Mouse (Mus musculus) ovary, postnatal 14 days (tissue): ENCODE results near the gene Dner.
"Not testable (repeated sequence)": the region's sequence is repeated elsewhere in the genome, so short reads cannot be mapped to it uniquely, and the experiment has no call there.

ENCODE experiments used
- DNase-seq: peaks from one replicate; pipeline ENCODE4 v3.0.0; 2022; ENCODE audit warnings: low spot score

The Dner gene

DNA sequence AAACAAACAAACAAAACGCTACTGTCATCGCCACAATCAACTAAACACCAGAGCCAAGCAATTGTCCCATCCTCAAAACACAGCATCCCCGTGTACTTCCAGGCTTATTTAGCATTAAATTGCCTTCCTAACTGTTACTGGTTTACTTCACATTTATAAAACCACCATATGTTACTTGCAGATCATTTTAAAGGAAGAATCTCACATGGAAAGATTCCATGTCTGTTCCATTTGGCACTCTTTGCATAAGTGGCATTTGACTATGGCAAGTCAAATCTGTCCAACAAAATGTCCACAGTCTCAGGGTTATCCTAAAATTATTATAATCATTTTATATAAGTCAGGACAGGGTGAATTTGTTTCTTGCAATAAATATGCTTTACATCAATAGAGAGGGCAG lies 299.2 kb downstream of the Dner start:
- DNase-seq = no peak

DNA sequence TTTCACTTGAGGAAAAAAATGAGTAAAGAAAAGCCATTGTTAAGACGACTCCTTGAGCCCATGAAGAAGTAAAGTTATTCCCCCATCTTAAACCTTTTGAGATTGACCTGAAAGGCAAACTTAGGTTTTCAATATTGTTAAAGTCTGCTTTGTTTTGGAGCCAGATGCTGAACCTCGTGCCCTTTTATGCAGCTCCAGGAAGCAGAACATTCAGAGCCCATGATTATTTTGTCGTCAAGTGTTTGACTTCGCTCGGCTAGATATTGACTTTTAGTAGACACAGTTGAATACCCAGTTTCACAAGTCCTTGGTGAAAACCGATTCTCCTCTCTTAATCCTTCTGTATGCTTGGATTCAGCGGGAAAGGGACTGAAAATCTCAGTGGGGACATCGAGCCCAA lies 300.1 kb downstream of the Dner start:
- no peak for DNase-seq

- no peak for DNase-seq
These were observed 305.1 kb downstream of the Dner start for GRCm38 (mm10) chr1:84390961-84391360.

DNA sequence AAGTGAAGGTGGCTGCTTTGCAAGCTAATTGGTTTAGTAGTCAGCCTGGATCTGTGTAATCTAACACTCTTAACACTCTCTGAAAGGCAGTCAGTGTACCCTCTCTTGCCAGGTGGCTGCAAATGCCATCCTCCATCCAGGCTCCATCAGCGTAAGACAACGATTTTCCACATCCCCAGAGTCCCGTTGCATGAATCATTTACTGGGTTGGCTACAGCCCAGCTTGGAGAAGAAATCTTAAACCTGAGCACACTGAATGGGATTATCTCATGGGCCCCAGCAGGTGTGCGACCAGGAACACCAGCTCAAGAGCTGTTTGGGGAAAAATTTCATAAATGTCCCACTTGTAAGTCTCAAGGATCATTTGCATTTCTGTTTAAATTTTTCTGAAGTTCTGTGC lies 308.4 kb downstream of the Dner start:
- no peak for DNase-seq

GRCm38 (mm10) chr1:84386481-84387146 lies 309.4 kb downstream of the Dner start:
- DNase-seq = no peak

GRCm38 (mm10) chr1:84382709-84383108 lies 313.3 kb downstream of the Dner start:
- no peak for DNase-seq

DNA sequence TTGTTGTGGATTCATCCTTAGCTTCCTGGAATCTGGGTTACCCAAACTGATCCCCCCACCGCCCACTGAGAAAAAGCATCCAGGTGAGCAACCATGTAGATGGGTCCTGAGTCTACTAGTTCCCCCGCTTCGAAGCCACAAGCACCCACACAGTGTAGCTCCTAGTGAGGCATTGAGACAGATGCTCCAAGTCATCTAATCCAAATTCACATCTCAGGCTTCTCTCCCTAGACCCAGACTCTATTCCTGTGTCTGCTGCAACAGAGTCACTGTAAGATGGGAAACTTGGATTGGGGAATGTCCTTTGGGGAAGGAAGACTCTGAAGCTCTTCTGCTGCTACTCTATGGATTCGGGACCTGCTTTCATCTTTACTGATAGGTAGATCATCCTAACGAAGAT lies 314.0 kb downstream of the Dner start:
- DNase-seq = no peak

- DNase-seq = no peak
These were observed 315.1 kb downstream of the Dner start for GRCm38 (mm10) chr1:84380895-84381294.

- no peak for DNase-seq
These were observed 328.3 kb downstream of the Dner start for GRCm38 (mm10) chr1:84367733-84368132.

GRCm38 (mm10) chr1:84366553-84366952 lies 329.5 kb downstream of the Dner start:
- no peak for DNase-seq

DNA sequence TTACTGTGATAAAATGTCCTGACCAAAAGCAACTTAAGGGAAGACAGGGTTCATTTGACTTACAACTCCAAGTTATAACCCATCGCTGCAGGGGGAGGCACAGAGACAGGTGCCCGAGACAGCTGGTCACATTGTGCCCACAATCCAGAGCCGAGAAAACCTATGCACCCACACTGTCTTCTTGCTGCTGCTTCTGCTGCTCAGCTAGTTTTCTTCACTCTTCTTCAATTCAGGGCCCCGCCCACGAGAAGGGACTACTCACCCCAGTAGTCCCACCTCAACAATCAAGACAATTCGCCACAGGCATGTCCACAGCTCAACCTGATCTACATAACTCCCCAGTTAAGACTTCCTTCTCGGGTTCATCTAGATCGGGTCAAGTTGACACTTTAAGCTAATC lies 332.1 kb downstream of the Dner start, which contains the start of gene Pid1:
Gene Pid1 (minus strand): TSS at position 214 of the 400 bp plus-strand sequence.
- DNase-seq = no peak

DNA sequence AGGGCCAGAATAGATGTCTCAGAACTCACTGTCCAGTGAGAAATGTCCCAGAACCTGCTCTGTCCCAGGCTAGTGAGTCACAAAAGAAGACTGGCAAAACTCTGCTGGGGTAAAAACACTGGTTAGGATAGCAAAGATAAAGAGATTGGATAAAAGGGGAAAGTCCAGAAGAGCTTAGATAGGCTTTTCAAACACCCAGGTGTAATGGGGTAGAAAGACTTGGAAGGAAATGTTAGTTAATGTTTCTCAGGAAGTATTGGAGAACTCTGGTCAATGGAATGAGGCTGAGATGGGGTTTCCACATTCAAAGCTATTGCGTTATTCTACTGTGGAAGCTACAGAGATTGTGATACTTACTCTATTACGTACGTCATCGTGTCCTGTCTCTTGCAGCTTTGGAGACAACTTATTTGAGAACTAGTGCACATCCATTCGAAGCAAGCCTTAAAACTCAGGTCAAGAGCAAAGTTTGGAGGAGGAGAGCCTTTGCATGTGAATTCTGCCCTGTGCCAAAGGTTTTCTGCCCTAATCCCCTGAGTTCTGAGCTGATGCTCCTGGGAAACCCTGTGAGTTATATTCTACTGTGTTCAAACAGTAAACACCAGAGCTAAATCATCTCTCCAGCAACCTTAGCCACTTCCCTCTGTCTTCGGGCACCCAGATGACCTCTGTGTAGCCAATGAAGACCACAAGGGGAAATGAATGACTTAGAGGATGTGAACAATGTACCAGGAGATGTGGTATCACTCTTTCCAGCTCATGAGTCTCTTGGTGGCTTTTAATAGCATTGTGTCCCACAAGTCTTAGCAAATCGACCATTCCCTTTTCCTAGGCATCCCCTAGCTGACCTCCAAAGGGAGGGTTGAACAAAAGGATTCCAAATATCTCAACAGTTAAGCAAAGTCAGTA lies 333.1 kb downstream of the Dner start:
- no peak for DNase-seq

DNA sequence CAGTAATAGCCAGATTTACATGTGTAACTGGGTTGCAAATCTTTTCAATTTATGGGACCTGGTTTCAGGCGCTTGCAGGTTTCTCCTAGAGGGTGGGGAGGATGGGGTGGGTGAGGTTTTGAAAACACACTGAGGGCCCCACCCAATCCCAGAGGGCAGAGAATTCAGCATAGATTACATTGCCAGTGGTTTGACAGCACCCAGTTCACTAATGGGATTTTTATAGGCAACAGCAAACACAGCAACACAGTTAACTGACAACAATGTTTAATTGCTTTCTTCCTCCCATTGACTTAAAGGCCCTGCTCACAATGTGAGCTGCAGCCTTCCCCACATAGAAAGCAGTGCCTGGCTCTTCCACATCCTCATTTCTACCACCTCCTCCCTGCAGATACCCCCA lies 333.8 kb downstream of the Dner start:
- no peak for DNase-seq

GRCm38 (mm10) chr1:84361389-84361788 lies 334.6 kb downstream of the Dner start:
- DNase-seq = no peak

DNA sequence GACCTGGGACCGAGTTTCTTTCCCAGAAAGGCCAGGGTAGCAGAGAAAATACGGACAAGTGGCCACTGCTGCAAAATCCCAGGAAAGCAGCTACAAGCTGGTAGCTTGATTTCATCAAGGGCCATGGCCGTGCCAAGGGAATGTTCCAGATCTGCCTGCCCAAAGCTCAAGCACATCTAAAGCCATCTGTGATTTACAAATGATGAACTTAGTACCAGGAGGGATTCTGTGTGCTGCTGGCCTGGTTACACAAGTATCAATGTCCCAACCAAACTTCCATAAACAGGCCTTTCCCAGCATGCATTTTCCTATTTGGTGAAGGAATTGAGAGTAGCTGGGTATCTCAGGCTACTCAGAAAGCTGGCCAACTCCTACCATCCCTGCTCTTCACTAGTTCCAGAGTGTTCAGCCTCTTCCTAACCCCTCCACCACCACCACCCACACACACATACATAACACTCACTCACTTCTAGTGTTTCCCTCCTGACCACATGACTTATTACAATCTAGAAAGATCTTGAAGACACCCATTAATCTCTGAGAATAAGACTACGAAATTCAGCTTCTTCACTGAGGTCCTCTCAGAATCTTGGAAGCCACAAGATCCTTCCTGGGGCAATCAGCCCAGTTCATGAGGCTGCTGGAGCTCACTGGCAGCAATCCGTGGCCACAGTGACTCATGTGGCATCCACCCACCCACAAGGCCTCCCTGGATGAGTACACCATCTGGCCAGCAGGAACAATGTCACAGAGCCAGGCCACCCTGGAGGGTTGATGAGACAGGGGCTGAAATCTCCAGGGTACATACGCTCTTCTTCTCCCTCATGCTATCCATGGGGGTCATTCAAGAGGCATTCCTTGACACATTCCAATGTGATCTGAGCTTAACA lies 336.2 kb downstream of the Dner start:
- DNase-seq = no peak

DNA sequence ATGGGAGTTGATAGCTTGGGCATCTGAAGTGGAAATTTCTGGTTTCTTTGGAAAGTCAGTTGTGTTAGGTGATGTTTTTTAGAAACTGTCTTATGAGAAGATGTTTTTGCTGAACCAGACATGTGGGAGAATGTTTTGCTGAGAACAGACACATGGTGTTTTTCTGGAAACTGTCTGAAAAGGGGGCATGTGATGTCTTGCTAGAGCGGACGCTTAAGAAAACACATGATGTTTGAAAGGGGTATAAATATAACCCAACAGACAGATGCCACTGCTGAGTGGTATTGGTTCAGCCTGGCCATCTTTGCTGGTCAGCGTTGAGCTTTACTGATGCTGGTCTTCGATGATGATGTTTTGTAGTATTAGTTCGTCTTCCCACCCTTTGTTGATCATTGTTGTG lies 338.8 kb downstream of the Dner start:
- DNase-seq = no peak

GRCm38 (mm10) chr1:84350262-84350661 lies 345.8 kb downstream of the Dner start:
- DNase-seq = no peak

DNA sequence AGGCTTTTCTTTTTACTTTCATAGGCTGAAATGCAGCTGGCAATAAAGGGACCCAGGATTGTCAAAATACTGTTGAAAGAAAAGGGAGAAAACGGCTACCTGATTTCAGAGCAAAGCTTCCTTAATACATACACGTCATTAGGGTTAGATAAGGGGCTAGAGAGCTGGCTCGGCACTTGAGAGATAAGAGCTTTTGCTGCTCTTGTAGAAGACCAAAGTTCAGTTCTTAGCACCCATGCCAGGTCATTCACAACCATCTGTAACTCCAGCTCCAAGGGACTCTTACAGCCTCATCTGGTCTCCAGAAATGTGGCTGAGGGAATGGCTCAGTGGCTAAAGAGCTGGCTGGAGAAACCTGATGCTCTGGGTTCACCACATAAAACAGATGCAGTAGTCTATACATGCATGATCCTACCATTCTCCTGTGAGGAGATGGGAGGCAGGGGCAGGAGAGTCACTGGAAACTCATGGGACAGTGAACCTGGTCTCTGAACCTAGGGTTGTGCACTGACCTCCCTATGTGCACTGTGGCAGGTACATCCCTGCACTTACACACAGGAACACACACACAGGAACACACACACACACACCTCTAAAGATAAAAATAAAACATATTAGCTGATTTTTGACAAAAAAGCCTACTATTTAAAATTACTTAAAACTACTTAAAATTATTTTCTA lies 348.1 kb downstream of the Dner start:
- DNase-seq = no peak

DNA sequence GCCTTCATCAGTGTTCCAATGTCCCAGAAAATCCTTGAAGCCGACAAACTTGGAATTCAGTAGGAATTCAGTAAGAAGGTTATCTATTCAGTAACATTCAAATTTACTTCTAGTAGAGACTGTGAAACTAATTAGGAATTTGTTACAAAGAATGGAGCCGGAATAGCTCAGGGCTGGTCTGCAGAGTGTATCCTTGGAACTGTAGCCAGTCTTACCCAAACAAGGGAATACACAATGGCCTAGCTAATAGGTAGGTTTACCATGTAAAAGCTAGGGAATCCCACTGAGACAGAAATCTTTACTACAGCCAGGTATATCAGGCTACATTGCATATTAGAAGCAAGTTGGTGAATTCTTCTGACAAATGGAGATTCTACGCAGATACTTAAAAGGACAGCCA lies 363.2 kb downstream of the Dner start:
- DNase-seq = not testable (repeated sequence)

DNA sequence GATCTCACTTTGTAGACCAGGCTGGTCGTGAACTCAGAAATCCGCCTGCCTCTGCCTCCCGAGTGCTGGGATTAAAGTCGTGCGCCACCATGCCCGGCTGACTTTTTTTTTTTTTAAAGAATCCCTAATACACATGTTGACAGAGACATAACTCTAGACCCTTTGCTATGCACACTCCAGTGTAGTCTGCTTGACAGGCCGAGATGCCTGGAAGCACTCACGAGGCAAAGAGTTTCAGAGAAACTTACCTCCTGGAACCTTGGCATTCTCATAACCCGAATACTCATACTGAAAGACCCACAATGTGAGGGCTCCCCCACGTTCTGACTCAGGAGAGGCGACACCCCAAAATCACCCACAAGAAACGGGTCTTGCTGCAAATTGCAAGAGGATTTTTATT lies 364.2 kb downstream of the Dner start:
- not testable (repeated sequence) for DNase-seq

DNA sequence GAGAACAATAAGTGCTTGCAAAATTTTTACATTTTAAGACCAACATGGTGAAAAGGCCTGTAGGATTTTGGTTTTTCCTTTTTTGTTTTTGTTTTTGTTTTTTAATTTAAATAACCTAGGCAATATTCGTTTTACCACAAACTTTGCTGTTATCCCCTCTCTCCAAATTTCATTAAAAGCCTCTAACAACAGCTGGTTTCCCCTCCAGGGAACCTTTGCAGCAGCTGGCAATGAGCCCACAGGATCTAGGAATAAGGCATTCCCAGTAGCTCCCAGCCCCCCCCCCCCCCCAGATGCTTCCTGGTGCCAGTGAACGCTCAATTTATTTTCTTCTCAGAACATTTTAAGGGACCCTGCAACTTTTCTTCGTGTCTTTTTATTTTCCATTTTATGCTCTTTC lies 370.7 kb downstream of the Dner start:
- no peak for DNase-seq

DNA sequence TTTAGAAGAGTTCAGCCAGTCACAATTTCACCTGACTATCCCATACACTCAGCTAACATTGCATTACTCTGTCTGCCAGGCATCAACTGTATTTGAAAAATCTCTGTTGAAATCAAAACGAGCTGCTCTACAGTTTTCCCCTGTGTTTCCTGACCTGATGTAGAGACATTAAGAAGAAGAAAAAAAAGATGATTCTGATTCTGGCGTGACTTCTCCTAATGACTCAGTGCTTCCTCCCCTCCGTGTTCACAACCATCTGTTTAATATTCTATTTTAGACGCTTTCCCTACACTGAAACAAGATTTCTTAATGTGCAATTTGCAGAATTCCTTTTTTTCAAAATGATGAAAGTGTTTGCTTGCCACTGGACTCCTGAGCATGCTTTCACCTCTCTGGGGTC lies 374.7 kb downstream of the Dner start:
- DNase-seq = no peak
